13 mouse cellular contexts compared by ENCODE assay signal in genomic region chr6:115577941-115578340, GRCm38 (mm10). TPM values are rescaled to one million over a fixed set of nuclear protein-coding genes. Genes with fewer than 3 reads are reported as not detected.
"Had no signal": no experiment of that assay in that cellular context is flagged by ENCODE, and none has a peak within 500 bp of the region (broad histone marks: within the 10 kb centered on the region; RNA-seq: fewer than 3 reads in every experiment).

No protein-coding gene starts in this region.

- H3K4me3 ChIP-seq: left cerebral cortex, adult 2 months; limb, embryonic 10.5 days; liver, embryonic 13.5 days; lung, embryonic 15.5 days; midbrain, embryonic 12.5 days; stomach, embryonic 15.5 days had no signal

- DNase-seq: kidney, postnatal 10 days; liver, embryonic 13.5 days; liver, postnatal 0 days; lung, postnatal 14 days; right cerebral cortex, postnatal 14 days; thymus, postnatal 36 days had no signal

- ATAC-seq: liver, postnatal 0 days; midbrain, embryonic 16.5 days had no signal

- H3K27ac ChIP-seq: left cerebral cortex, adult 2 months; limb, embryonic 10.5 days; liver, embryonic 13.5 days; lung, embryonic 15.5 days; macrophage; midbrain, embryonic 12.5 days; stomach, embryonic 15.5 days had no signal

- H3K9ac ChIP-seq: liver, embryonic 13.5 days; liver, postnatal 0 days; lung, embryonic 15.5 days; midbrain, embryonic 12.5 days; stomach, embryonic 15.5 days had no signal

- H3K27me3 ChIP-seq: liver, embryonic 13.5 days; lung, embryonic 15.5 days; midbrain, embryonic 12.5 days; stomach, embryonic 15.5 days had no signal

- H3K4me2 ChIP-seq: liver, embryonic 13.5 days; lung, embryonic 15.5 days; midbrain, embryonic 12.5 days; stomach, embryonic 15.5 days had no signal

- H3K9me3 ChIP-seq: limb, embryonic 10.5 days; liver, embryonic 13.5 days; lung, embryonic 15.5 days; midbrain, embryonic 12.5 days; stomach, embryonic 15.5 days had no signal

- H3K4me1 ChIP-seq: limb, embryonic 10.5 days; liver, embryonic 13.5 days; lung, embryonic 15.5 days; midbrain, embryonic 12.5 days; stomach, embryonic 15.5 days had no signal

RNA-seq across cellular contexts. Expression of gene Mkrn2os, which starts 14.4 kb away (rescaled TPM):
- polyA plus RNA-seq: macrophage had no signal
